Mouse (Mus musculus) cerebellum, adult 11 months (tissue): ENCODE measurements at regions not wholly inside any gene's neighbourhood (a gene's known extent, or its start where the extent isn't known, plus 50 kb on each side); places are given as distances from the start of the nearest gene placed in this dataset.

Experiments
- DNase-seq: peaks from one replicate; pipeline ENCODE4 v3.0.0; 2022

GRCm38 (mm10) chr17:88307826-88308225 lies 132.7 kb upstream of the Foxn2 start:
- no peak for DNase-seq

DNA sequence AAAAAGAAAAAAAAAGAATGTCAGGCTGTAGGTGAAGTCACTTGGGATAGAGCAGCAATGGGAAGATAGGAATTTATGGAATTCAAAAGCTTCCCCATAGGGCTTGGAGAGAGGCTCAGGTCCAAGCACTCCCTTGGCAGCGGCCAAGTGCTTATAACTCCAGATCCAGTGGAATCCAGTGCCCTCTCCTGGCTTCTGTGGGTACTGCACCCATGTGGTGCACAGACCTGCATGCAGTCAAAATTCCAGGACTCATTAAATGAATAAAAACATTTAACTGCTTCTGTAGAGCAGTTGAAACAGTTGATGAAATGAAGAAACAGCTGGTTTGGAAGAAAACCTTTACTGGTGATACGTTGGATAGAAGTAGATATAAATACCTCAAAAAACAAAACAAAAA lies 127.6 kb upstream of the Foxn2 start:
- no peak for DNase-seq

DNA sequence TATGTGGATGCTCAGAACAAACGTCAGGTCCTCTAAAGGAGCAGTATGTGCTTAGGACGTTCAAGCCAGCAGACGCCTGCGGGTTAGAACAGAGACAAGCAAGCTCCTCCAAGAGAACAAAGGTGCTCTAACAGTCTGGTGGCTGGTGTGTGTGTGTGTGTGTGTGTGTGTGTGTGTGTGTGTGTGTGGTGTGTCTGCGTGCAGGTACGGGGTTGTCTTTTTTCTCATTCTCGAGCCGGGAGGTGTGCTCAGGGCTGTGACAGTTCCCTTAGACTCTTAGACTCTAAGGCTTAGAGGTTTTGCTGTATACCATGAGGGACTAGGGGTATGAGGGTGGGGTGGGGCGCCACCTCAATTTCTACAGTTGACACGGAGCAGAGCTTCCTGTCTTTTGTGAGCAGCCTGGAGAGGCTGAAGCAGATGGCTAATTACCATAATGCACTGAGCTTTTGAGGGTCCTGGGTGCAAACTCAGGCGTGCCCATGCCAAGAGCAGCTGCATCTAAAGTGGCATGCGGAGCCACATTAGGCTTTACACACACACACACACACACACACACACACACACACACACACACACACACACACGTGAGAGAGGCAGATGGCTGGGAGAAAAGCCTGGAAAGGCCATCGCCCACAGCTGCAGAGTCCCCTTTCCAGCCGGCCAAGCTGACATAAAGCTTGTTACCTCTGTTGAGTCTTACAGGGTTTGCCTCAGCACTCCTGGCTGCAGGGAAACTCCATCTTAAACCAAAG lies 124.1 kb upstream of the Foxn2 start:
- DNase-seq, result no peak

DNA sequence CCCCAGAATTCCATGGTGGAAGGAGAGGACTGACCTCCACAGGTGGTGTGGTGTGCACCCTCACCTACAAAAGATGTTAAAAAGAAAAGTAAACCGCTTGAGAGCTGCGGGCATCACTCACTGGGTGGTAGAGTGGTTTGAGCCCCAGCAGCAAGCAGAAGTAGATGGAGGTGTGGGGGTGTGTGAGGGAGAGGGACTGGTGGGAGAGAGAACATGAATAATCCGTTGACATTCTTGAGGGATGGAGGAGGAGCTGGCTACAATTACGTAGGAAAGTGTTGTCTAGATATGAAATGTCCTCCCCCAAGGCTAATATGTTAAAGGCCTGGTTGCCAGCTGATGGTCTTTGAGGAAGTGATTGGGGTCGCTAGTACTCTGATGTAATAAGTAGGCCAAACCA lies 123.2 kb upstream of the Foxn2 start:
- no peak for DNase-seq

DNA sequence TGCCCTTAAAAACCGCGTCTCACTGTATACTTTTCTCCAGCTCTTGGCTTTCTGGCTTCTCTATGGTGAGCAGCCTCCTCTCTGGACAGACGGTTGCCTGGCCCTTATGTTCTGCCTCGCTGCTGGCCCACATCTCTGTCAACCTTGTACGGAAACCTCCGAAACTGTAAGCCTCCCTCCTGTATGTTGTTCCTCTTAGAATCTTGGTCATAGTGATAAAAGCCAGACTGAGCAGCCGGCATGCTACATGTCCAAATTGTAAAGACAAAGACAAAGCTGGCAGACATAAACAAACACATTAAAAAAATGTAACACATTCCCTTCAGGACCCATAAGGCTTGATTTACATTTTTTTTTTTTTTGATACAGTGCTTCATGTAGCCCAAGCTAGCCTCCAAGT lies 122.7 kb upstream of the Foxn2 start:
- DNase-seq, result no peak

- DNase-seq, result no peak
These were observed 122.2 kb upstream of the Foxn2 start for GRCm38 (mm10) chr17:88318207-88318791.

DNA sequence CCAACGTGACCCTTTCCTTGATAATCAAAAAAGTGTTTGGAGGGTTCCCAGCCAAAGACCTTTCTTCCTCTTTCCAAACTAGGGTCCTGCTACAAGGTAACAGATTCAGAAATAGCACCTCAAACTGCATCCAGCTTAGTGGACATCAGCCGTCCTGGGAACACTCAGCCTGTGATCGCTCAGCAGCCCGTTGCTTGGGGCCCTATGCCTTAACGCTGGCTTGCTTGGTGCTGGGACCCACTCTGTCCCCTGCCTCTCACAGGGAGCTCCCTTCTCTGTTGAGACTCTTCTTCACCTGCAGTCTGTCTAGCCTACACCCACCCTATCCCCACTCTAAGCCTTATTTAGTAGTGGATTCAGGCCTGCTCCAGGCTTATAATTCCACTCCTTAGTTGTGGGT lies 121.6 kb upstream of the Foxn2 start:
- no peak for DNase-seq

DNA sequence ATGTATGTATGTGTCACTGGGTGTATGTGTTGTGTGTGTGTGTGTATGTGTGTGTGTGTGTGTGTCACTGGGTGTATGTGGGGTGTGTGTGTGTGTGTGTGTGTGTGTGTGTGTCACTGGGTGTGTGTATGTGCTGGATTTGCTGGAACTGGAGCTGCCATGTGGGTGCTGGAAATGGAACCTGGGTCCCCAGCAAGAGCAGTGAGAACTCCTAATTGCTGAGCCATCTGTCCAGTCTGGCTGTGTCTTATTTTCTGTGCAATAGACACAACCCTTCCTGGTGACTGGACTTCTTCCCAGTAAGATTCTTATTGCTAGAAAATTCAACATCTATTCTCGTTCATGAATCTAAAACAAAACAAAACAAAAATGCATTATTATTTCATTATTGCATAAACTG lies 119.8 kb upstream of the Foxn2 start:
- DNase-seq, result no peak

DNA sequence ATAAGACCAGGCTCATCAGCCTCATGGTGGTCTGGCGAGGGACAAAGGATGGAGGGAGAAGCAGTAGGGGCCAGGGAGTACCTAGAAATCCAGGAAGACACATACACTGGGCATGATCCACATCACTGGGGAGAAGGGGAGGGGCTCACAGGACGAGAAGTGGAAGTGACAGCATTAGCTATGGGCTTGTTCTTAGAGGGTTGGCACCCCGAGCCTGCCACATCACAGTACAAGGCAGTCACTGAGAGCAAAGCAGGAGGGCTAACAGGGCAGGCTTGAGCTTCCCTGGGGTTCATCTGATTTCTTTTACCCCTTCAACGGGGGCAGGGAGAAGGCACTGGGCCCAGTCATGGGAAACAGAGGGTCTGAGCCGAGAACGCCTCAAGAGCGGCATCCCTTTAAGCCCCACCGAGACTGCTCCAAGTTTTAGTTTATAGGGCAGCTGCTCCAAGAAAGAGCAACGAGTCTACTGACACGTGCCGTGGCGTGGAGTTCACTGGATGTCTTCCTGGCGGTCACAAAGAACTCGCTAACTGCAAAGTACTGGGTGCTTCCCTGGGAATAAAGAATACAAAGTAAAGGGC lies 115.1 kb upstream of the Foxn2 start:
- no peak for DNase-seq

- DNase-seq, result no peak
These were observed 114.4 kb upstream of the Foxn2 start for GRCm38 (mm10) chr17:88325910-88326739.

GRCm38 (mm10) chr17:88326740-88327123 lies 113.8 kb upstream of the Foxn2 start:
- DNase-seq, result no peak

DNA sequence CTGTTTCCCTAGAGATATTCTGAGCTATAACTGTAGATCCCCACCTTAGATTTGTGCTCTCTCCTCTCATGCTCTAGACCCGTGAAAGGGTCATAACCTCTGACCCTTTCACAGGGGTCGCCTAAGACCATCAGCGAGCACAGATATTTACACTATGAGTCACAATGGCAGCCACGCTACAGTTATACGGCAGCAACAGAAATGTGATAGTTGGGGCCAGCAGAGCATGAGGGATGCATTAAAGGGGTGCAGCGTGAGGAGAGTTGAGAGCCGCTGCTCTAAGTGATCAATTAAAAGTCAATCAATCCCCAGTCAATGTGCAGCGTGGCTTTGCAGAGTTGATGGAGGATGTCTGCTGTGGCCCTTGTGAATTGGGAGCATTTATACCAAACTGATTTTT lies 112.7 kb upstream of the Foxn2 start:
- no peak for DNase-seq

DNA sequence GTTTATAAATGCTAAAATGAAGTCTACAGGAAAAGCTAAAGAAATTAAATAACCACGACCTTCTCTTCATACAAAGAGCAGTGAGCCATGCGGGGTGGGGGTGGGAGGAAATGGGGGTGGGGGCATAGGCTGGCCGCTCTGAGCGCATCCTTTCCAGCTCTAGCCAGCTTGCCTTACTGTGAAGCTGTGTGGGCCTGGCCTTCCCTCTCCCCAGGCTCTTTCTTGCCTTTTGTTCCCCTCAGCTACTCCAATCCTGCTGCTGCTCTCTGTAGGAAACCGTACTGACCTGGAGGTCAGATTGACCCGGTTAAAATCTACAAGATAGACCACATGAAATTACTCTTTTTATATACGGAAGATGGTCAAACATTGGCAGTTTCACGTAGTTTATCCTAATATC lies 111.7 kb upstream of the Foxn2 start:
- no peak for DNase-seq

GRCm38 (mm10) chr17:88329715-88330114 lies 110.8 kb upstream of the Foxn2 start:
- DNase-seq, result peak; percentile 46

- DNase-seq, result no peak
These were observed 110.4 kb upstream of the Foxn2 start for GRCm38 (mm10) chr17:88330129-88330528.

DNA sequence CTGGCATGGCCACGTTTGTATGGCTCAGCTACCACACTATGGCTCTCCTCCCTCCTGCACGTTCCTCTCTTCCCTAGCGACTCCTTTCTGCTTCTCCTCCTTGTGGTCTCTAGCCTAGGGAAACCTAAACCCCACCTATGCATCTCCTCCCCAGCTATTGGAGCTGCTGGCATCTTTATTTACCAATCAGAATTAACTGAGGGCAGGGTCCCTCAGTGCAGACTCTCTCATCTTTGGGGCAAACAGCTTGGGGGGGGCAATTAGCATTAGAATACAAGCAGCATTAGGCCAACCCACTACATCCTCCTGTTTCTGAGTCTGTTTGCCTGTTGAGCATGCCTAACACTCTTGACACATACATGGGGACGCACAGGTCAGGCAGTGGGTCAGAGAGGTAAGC lies 106.7 kb upstream of the Foxn2 start:
- DNase-seq, result no peak

- no peak for DNase-seq
These were observed 105.2 kb upstream of the Foxn2 start for GRCm38 (mm10) chr17:88335271-88335670.

DNA sequence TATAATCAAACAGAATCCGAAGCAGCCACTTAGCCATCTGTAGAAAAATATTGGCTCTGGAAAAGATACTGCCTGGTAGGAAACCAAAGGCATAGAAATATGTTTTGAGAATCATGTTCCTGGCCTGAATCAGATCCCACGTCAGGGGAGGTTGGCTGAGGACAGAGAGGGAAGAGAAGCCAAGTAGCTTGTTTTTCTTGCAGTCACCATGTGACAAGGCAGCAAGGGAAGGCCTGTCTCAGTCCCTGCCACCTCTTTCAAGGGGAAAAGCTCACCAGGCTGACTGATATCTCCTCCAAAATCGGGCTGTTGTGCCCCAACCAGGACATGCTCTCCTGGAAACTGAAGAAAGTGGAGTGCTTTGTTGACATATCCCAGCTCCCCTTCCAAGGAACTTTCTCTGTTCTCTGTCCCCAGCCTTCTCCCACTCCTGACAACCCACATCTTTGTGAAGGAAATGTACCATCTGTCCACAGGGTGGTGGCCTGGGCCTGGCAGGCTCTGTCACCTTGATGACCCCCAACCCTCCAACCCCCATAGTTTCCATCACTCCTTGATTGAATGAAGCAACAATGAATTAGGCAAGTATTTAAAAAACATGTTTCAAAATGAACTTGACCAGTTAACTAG lies 104.3 kb upstream of the Foxn2 start:
- DNase-seq, result peak; percentile 54

- DNase-seq, result no peak
These were observed 102.7 kb upstream of the Foxn2 start for GRCm38 (mm10) chr17:88337649-88338404.

DNA sequence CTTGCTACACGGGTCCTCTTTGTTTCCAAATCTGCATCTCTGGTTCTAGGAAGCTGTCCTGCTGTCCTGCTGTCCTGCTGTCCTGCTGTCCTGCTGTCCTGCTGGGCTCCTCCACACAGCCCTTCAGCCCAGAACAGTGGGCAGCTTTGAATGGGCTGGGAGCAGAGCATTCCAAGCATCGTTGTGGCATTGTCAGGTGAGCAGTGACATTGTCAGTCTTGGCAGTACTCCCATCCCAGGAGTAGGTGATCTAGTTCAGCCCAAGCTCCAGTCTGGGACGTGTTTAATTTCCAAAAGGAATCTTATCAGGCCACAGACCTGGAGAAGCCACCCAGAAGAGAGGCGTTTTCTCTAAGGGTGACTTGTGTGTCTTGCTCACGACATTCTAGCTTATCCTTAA lies 99.4 kb upstream of the Foxn2 start:
- peak; percentile 41 for DNase-seq

- no peak for DNase-seq
These were observed 98.9 kb upstream of the Foxn2 start for GRCm38 (mm10) chr17:88341599-88341998.

GRCm38 (mm10) chr17:88343091-88343783 lies 97.3 kb upstream of the Foxn2 start:
- no peak for DNase-seq
